Comparison of ENCODE assay signal across 30 mouse cellular contexts in the genomic region with DNA sequence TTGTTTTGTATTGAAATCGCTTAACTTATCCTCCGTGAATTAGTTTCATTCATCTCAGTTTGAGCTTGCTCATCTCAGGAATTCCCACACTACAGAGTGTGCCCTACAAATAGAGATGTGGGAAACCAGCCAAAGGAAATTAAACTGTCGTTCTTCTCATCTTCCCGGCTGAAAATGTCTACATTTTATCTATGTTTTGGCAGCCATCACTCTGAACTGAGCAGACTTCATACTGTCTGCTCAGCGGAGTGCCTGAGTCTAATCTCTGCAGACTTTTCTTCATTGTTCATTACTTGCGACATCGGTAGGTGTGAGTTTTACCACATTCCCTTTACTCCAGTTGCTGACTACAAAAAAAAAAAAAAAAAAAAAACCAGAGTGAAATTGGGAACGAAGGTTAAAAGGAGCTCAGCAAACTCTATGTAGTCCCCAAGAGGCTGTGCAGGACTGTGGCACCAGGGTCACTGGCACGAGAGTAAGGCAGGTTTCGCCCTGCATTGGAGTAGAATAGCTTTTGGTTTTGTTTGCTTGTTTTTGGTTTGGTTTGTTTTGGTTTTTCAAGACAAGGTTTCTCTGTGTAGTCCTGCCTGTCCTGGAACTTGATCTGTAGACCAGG. TPM values are rescaled to one million over a fixed set of nuclear protein-coding genes. Genes with fewer than 3 reads are reported as not detected.
A peak's percentile ranks its signal among the peaks of the same experiment; 100 is the strongest.
DNase-seq lines count a peak whose midpoint lies in the region; ATAC-seq and TF ChIP-seq lines count a peak whose summit lies in the region.
"Had no signal": no experiment of that assay in that cellular context is flagged by ENCODE, and none has a peak within 500 bp of the region (broad histone marks: within the 10 kb centered on the region; RNA-seq: fewer than 3 reads in every experiment).

No protein-coding gene starts in this region.

- no peak for TF ChIP-seq EP300 in liver, postnatal 0 days (IDR thresholded peaks at IDR 0.05; ENCODE audit: low read depth)

- 54% methylated on average over 10 of the region's 10 CpGs for WGBS in liver, postnatal 0 days (ENCODE audit: insufficient replicate concordance)

- peaks cover 17% of the 10 kb centered on the region for H3K4me1 ChIP-seq in liver, postnatal 0 days (ENCODE audit: insufficient read depth)
- H3K4me1 ChIP-seq: embryonic facial prominence, embryonic 13.5 days; midbrain, embryonic 12.5 days; neural tube, embryonic 12.5 days had no signal

- ATAC-seq in liver, postnatal 0 days: no peak
- ATAC-seq: intestine, postnatal 0 days; lung, postnatal 0 days; Patski had no signal

- H3K4me2 ChIP-seq in liver, postnatal 0 days (ENCODE audit: low read depth, low read length): 0 out of 2 replicates have a peak overlapping the region, but pooled peaks have one; percentile 14
- H3K4me2 ChIP-seq: embryonic facial prominence, embryonic 13.5 days; heart, embryonic 15.5 days; hindbrain, embryonic 14.5 days; kidney, embryonic 15.5 days; liver, embryonic 11.5 days; midbrain, embryonic 12.5 days; neural tube, embryonic 12.5 days had no signal

- no peaks in the 10 kb centered on the region for H3K9me3 ChIP-seq in liver, postnatal 0 days (ENCODE audit: low read length)
- H3K9me3 ChIP-seq: embryonic facial prominence, embryonic 13.5 days; heart, embryonic 10.5 days; heart, embryonic 15.5 days; kidney, embryonic 15.5 days; midbrain, embryonic 12.5 days; neural tube, embryonic 12.5 days had no signal

- H3K36me3 ChIP-seq in liver, postnatal 0 days (replicated peaks; ENCODE audit: insufficient read depth, low read length): no peaks in the 10 kb centered on the region
- H3K36me3 ChIP-seq: embryonic facial prominence, embryonic 13.5 days; heart, embryonic 10.5 days; heart, embryonic 15.5 days; kidney, embryonic 15.5 days; midbrain, embryonic 12.5 days; neural tube, embryonic 12.5 days had no signal

- peak overlapping the region; percentile 17; the same call in 1 of the 2 replicates for H3K27ac ChIP-seq in liver, postnatal 0 days (ENCODE audit: low read depth)
- H3K27ac ChIP-seq: embryonic facial prominence, embryonic 13.5 days; heart, embryonic 10.5 days; heart, embryonic 15.5 days; hindbrain, embryonic 14.5 days; kidney, embryonic 15.5 days; midbrain, embryonic 12.5 days; neural tube, embryonic 12.5 days had no signal

- DNase-seq in adrenal gland, postnatal 10 days: peak; percentile 49
- DNase-seq in adrenal gland, adult 18-20 months (ENCODE audit: low spot score in 2 of 2): no peak
- DNase-seq in heart, adult 11 months: peak; percentile 25
- DNase-seq in heart, postnatal 25 days (ENCODE audit: low spot score): no peak
- DNase-seq in liver, postnatal 0 days: no peak
- no peak for DNase-seq in liver
- DNase-seq in layer of hippocampus, postnatal 36 days: no peak
- DNase-seq in layer of hippocampus, adult 18-20 months (ENCODE audit: low spot score in 2 of 2): no peak
- DNase-seq: cerebellum, adult 18-20 months; cerebellum, postnatal 10 days; gastrocnemius, postnatal 10 days; kidney, postnatal 36 days; lung, adult 18-20 months; lung, postnatal 4 days; right cerebral cortex, postnatal 14 days; thymus, postnatal 4 days had no signal

- no peaks in the 10 kb centered on the region for H3K27me3 ChIP-seq in liver, postnatal 0 days (ENCODE audit: insufficient read depth, low read length)
- H3K27me3 ChIP-seq: CH12.LX; embryonic facial prominence, embryonic 13.5 days; heart, embryonic 15.5 days; kidney, embryonic 15.5 days; midbrain, embryonic 12.5 days; neural tube, embryonic 12.5 days; Patski had no signal

- intact Hi-C loops in heart, postnatal 25 days (cut with DNase I): no loop called here

- no peak overlapping the region for H3K9ac ChIP-seq in liver, postnatal 0 days (replicated peaks)
- H3K9ac ChIP-seq: embryonic facial prominence, embryonic 13.5 days; heart, embryonic 15.5 days; hindbrain, embryonic 14.5 days; kidney, embryonic 15.5 days; midbrain, embryonic 12.5 days; neural tube, embryonic 12.5 days had no signal

- TF ChIP-seq CTCF in liver, postnatal 0 days (IDR thresholded peaks at IDR 0.05; ENCODE audit: low read depth): no peak

- no peak overlapping the region for H3K4me3 ChIP-seq in liver, postnatal 0 days (ENCODE audit: low read depth, low read length)
- H3K4me3 ChIP-seq: embryonic facial prominence, embryonic 13.5 days; heart, embryonic 10.5 days; heart, embryonic 15.5 days; kidney, embryonic 15.5 days; megakaryocyte, embryonic 14.5 days; midbrain, embryonic 12.5 days; myocyte; neural tube, embryonic 12.5 days had no signal

RNA-seq across cellular contexts. Expression of a gene that starts 43.4 kb away (rescaled TPM):
- total RNA-seq in adrenal gland, postnatal 10 days (2021): 10 to 100 TPM; 47.8 to 80.8 TPM
- 100 to 1,000 TPM; 124 to 180 TPM for total RNA-seq in adrenal gland, adult 18-20 months (2021)
- total RNA-seq in heart, postnatal 25 days (2021): 10 to 100 TPM; 12.9 to 19.3 TPM
- polyA plus RNA-seq in liver, postnatal 0 days (2015; fragmentation: Nextera tagmentation; extraction: Ambion mirVana): 8.3 and 11.5 TPM in 2 replicates
- total RNA-seq in layer of hippocampus, postnatal 36 days (2021): 1 to 10 TPM; 1.5 to 2.7 TPM
- 1 to 10 TPM; 1.8 to 2.0 TPM for total RNA-seq in layer of hippocampus, adult 18-20 months (2021)

Comparison
In these comparisons a context has a peak if more than half of its experiments do, and no peak if none do; other contexts are left out.
1. DNase-seq: peak in adrenal gland, postnatal 10 days (single experiment) and heart, adult 11 months (single experiment); none in adrenal gland, adult 18-20 months (0 of 2), heart, postnatal 25 days (single experiment), liver, postnatal 0 days (single experiment), liver (single experiment), layer of hippocampus, postnatal 36 days (0 of 2) and layer of hippocampus, adult 18-20 months (0 of 2).